Mouse (Mus musculus): ENCODE results near the gene Olfr250.
"Not testable (repeated sequence)": the region's sequence is repeated elsewhere in the genome, so short reads cannot be mapped to it uniquely, and the experiment has no call there.

Gene Olfr250

DNA sequence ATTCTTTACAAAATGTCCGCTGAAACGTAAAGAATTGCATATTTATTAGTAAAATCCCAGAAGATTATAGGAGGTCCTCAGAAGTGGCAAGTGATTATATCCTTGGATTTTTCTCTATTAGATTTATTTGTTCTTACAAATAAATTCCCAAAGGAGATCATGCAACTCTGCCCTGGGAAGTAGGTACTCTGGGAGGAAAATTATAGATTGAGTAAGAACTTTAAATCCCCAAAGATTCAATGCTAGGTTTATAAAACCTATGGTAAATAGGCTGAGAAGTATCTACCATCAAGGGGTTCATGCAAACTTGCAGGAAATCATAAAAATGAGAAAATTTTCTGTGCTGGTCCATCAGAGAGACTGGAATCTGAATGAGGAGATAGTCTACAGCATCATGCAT lies at the start of gene Olfr250:
Gene Olfr250, plus strand, starts transcription at position 301 of the 400 bp plus-strand sequence.
- no peak for DNase-seq

DNA sequence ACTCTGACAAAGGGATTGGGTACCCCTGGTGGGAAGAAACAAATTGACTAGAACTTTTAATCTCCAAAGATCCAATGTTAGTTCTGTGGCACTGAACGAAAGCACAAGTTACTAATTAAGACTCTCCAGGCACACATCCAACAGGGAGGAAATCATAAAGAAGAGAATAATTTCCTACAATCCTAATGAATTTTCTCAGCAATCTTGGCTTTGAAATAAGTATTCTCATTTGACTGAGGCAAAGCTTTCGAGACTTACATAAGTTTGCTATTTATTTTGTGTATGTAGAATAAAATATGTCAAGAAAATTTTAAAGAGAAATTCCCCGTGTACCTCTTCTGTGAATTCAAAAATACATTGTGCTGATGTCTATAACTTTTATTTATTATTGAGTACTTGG lies 37.9 kb upstream of the Olfr250 start, which contains the start of gene Olfr25:
Gene Olfr25, plus strand, starts transcription at position 301 of the 400 bp plus-strand sequence.
- DNase-seq, result no peak

DNA sequence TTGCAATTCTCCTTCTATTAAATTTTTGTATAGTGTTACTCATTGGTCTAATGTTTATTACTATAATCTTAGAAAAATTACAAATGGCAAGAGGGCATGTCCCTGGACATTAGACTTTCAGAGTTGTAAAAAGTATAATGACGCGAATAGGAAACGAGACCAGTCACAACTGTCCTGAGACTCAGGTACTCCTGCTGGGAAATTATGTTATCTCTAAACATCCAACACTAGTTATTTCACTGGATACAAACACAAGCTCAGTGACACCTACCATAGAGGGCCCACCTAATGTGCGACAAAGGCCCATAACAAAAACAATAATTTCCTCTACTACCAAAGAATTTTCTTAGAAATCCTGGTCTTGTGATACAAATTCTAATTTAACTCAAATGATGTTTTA lies 18.6 kb upstream of the Olfr250 start, which contains the start of gene Olfr898:
Gene Olfr898, plus strand, starts transcription at position 301 of the 400 bp plus-strand sequence.
- no peak for DNase-seq

DNA sequence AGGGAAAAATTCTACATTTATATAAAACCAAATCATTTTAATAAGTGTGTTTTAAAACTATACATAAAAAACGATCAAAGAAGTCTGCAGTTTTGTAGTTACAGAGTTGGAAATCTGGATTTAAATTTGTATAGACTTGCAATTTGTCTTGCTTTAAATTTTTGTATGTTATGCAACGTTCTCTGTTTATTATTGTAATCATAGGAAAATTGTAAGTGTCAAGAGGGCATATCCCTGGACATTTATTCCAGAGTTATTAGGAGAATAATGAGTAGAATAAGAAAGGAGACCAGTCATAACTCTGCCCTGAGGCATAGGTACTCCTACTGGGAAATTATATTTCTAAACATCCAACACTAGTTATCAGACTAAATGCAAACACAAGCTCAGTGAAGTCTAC lies 10.1 kb downstream of the Olfr250 start, which contains the start of gene Olfr251:
Gene Olfr251, plus strand, starts transcription at position 301 of the 400 bp plus-strand sequence.
- DNase-seq, result no peak

DNA sequence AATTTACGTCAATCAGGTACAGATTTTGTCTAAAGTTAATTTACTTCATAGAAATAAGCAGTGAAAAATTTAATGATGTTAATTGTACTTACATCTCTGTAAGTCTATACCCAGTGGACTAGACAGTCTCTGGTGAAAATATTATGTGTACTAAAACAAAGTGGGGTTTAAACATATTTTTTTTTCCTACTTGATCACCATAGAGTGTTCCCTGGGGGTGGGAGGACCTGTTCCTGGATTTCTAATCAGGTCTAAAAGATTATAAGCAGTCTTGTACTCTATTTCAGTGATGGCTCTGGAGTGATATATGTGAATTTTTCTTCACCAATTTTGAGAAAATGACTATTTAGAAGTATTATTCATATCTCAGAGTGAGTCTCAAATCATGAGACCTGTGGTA lies 34.7 kb downstream of the Olfr250 start, which contains the start of gene Olfr147:
Gene Olfr147, plus strand, starts transcription at position 301 of the 400 bp plus-strand sequence.
- no peak for DNase-seq

DNA sequence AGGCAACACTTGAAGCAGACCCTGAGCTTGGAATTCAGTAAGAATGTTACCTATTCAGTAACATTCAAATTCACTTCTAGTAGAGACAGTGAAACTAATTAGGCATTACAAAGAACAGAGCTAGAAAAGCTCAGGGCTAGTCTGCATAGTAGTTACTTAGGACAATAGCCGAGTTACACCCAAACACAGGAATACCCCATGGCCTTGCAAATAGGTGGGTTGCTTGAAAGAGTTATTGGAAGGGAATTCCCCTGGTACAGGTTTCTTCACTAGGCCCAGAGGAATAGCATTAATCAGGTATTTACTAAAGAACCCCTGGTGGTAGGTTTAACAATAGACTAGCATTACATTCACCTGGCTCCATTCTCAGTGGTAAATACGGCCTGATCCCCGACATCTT lies 40.8 kb downstream of the Olfr250 start:
- DNase-seq, result not testable (repeated sequence)

DNA sequence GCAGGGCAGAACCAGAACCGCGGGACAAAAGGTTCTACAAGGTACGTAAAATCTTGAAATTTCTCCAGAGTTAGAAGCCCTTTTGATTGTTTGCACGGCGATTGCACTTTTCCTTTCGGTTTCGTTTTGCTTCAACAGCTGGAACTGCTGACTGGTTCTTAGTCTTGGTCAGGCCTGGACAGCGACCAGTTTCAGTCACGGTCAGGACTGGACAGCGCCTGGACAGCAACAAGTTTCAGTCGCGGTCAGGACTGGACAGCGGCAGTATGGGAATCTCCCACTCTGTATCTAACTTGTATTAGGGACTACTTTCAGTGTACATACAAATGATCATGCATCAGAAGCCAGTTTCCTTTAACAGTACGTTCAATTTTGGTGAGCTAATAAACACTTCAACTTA lies 46.8 kb downstream of the Olfr250 start:
- DNase-seq, result not testable (repeated sequence)
